Mouse (Mus musculus) left cerebral cortex, adult 2 months (tissue): ENCODE measurements at regions not wholly inside any gene's neighbourhood (a gene's known extent, or its start where the extent isn't known, plus 50 kb on each side); places are given as distances from the start of the nearest gene placed in this dataset.

Source experiments
- DNase-seq, 2 experiments: peaks; one replicate each; pipeline ENCODE4 v3.0.0; 2021 to 2022; ENCODE audit warnings: low spot score in 2 of 2, mixed read lengths in 1 of 2; ENCODE audit errors: extremely low spot score in 1 of 2
- H3K27ac ChIP-seq: fragments of 200-600 bp; 2 replicates; pipeline ENCODE4 v1.8.1; 2022
- H3K4me3 ChIP-seq: fragments of 200-600 bp; 2 replicates; pipeline ENCODE4 v1.8.1; 2022
- CTCF ChIP-seq: fragments of 200-600 bp; IDR thresholded peaks from 2 replicates; pipeline ENCODE4 v1.8.1; 2022; ENCODE audit warnings: antibody characterized with exemption, mild to moderate bottlenecking, moderate library complexity
- intact Hi-C: fragments of 180-260 bp; cut with DNase I; formaldehyde crosslinking; loops from one replicate; pipeline ENCODE4 v1.15.1; 2025

GRCm38 (mm10) chr2:12001938-12002899, 224.5 kb downstream of the Ankrd16 start:
- Histone ChIP-seq H3K27ac (no peak overlapping the region), H3K4me3 (no peak overlapping the region)
- DNase-seq = no peak
- intact Hi-C loops = loop anchor here (2.0 to 10.0 kb wide), 3 partner anchors 299 to 1263 kb away; partner anchors contain the start of gene Itga8
- TF ChIP-seq CTCF = peak; percentile 72

GRCm38 (mm10) chr2:12004330-12004729, 226.7 kb downstream of the Ankrd16 start:
- TF ChIP-seq CTCF = no peak
- DNase-seq = no peak
- Histone ChIP-seq H3K4me3 (no peak overlapping the region), H3K27ac (no peak overlapping the region)
- intact Hi-C loops = loop anchor here (10.0 kb wide), 1 partner anchor 1260 kb away; no protein-coding TSS in a partner anchor

- no peak for TF ChIP-seq CTCF
- no peak for DNase-seq
- Histone ChIP-seq H3K4me3 (no peak overlapping the region), H3K27ac (no peak overlapping the region)
- intact Hi-C loops = loop anchor here (10.0 kb wide), 1 partner anchor 1258 kb away; no protein-coding TSS in a partner anchor
These were observed 229.5 kb downstream of the Ankrd16 start for GRCm38 (mm10) chr2:12007201-12007600.

GRCm38 (mm10) chr2:12011441-12011840, 233.8 kb downstream of the Ankrd16 start:
- intact Hi-C loops = no loop called here
- no peak for DNase-seq
- no peak overlapping the region for H3K4me3 ChIP-seq
- no peak overlapping the region for H3K27ac ChIP-seq
- TF ChIP-seq CTCF = no peak

GRCm38 (mm10) chr2:12019607-12020006, 241.9 kb downstream of the Ankrd16 start:
- TF ChIP-seq CTCF = no peak
- no peak for DNase-seq
- intact Hi-C loops = no loop called here
- Histone ChIP-seq H3K4me3 (no peak overlapping the region), H3K27ac (no peak overlapping the region)

- Histone ChIP-seq H3K27ac (no peak overlapping the region), H3K4me3 (no peak overlapping the region)
- intact Hi-C loops = no loop called here
- DNase-seq = no peak
- no peak for TF ChIP-seq CTCF
These were observed 245.9 kb downstream of the Ankrd16 start for GRCm38 (mm10) chr2:12023402-12024111.

GRCm38 (mm10) chr2:12026220-12026619, 248.5 kb downstream of the Ankrd16 start:
- no peak for TF ChIP-seq CTCF
- H3K4me3 ChIP-seq = no peak overlapping the region
- no peak overlapping the region for H3K27ac ChIP-seq
- no peak for DNase-seq
- intact Hi-C loops = no loop called here

- TF ChIP-seq CTCF = no peak
- DNase-seq = no peak
- no peak overlapping the region for H3K4me3 ChIP-seq
- H3K27ac ChIP-seq = no peak overlapping the region
- intact Hi-C loops = no loop called here
These were observed 256.0 kb downstream of the Ankrd16 start for GRCm38 (mm10) chr2:12033518-12034322.

GRCm38 (mm10) chr2:12034323-12034585, 256.6 kb downstream of the Ankrd16 start:
- TF ChIP-seq CTCF = no peak
- DNase-seq = no peak
- Histone ChIP-seq H3K27ac (no peak overlapping the region), H3K4me3 (no peak overlapping the region)
- intact Hi-C loops = no loop called here

GRCm38 (mm10) chr2:12049386-12049785, 252.3 kb downstream of the Itga8 start:
- TF ChIP-seq CTCF = no peak
- peak; percentile 17 to 38 for DNase-seq
- intact Hi-C loops = no loop called here
- Histone ChIP-seq H3K27ac (no peak overlapping the region), H3K4me3 (no peak overlapping the region)

- intact Hi-C loops = loop anchor here (2.0 to 5.0 kb wide), 3 partner anchors 107 to 337 kb away; partner anchors contain the start of gene Itga8
- no peak for DNase-seq
- H3K4me3 ChIP-seq = no peak overlapping the region
- H3K27ac ChIP-seq = no peak overlapping the region
- peak; percentile 18 for TF ChIP-seq CTCF
These were observed 251.8 kb downstream of the Itga8 start for GRCm38 (mm10) chr2:12049972-12050371.
